Mouse (Mus musculus) thymus, adult 2 months (tissue): Measurements from ENCODE around the gene Cage1.

Experiments
- CTCF ChIP-seq: fragments of 200-500 bp; IDR thresholded peaks from 2 replicates; pipeline ENCODE4 v1.5.1; 2012; ENCODE audit warnings: mild to moderate bottlenecking, control low read depth, low read length, moderate library complexity, borderline replicate concordance; ENCODE audit not compliant: control insufficient read depth, poor library complexity, insufficient read depth; ENCODE audit errors: extremely low read depth
- POLR2A ChIP-seq: fragments of 200-500 bp; IDR thresholded peaks from 2 replicates; pipeline ENCODE4 v1.6.1; 2012; ENCODE audit warnings: mild to moderate bottlenecking, low read length, control low read depth, moderate library complexity; ENCODE audit not compliant: control insufficient read depth, poor library complexity, insufficient read depth; ENCODE audit errors: extremely low read depth

GRCm38 (mm10) chr13:37959936-37960335 is 76.9 kb downstream of the Cage1 start:
- TF ChIP-seq CTCF: no peak
- TF ChIP-seq POLR2A: no peak
